Mouse (Mus musculus): ENCODE results near the gene Tcerg1l. TPM values are rescaled to one million over a fixed set of nuclear protein-coding genes. Genes with fewer than 3 reads are reported as not detected.

Tcerg1l gene
- polyA plus RNA-seq, 1 experiment from 2014 or later: 0.44 TPM

- ATAC-seq (replicated peaks; ENCODE audit: insufficient number of reproducible peaks, low FRiP score, low TSS enrichment): no peak
- no peak overlapping the region for H3K27ac ChIP-seq (ENCODE audit: low read depth, low read length)
- H3K27me3 ChIP-seq (ENCODE audit: control insufficient read depth, insufficient read depth, low read length): peaks cover 45% of the 10 kb centered on the region
- H3K4me3 ChIP-seq (ENCODE audit: low read depth, low read length): no peak overlapping the region
- H3K4me1 ChIP-seq (ENCODE audit: control insufficient read depth, insufficient read depth, low read length): peaks cover 5% of the 10 kb centered on the region; the same call in 1 of the 2 replicates
- no peaks in the 10 kb centered on the region for H3K9me3 ChIP-seq (replicated peaks; ENCODE audit: control insufficient read depth, low read length)
- no peak overlapping the region for H3K4me2 ChIP-seq
- no peaks in the 10 kb centered on the region for H3K36me3 ChIP-seq (ENCODE audit: control insufficient read depth, insufficient read depth, low read length)
- 80% methylated on average over 8 of the region's 8 CpGs for WGBS (ENCODE audit: insufficient replicate concordance)
- no peak overlapping the region for H3K9ac ChIP-seq (ENCODE audit: low read depth, low read length)
Observed at GRCm38 (mm10) chr7:138400506-138401272, 3.2 kb upstream of the Tcerg1l start.

- Histone ChIP-seq H3K36me3 (ENCODE audit: control insufficient read depth, insufficient read depth, low read length) (no peaks in the 10 kb centered on the region), H3K27ac (ENCODE audit: low read depth, low read length) (no peak overlapping the region), H3K9me3 (replicated peaks; ENCODE audit: control insufficient read depth, low read length) (no peaks in the 10 kb centered on the region), H3K9ac (ENCODE audit: low read depth, low read length) (no peak overlapping the region), H3K27me3 (ENCODE audit: control insufficient read depth, insufficient read depth, low read length) (peaks cover 50% of the 10 kb centered on the region), H3K4me1 (ENCODE audit: control insufficient read depth, insufficient read depth, low read length) (peaks cover 5% of the 10 kb centered on the region; the same call in 1 of the 2 replicates), H3K4me3 (ENCODE audit: low read depth, low read length) (peak overlapping the region; percentile 54), H3K4me2 (peak overlapping the region; percentile 99)
- no peak for ATAC-seq (replicated peaks; ENCODE audit: insufficient number of reproducible peaks, low FRiP score, low TSS enrichment)
- 2% methylated on average over 21 of the region's 21 CpGs for WGBS (ENCODE audit: insufficient replicate concordance)
Observed at GRCm38 (mm10) chr7:138398182-138398793, 758 bp upstream of the Tcerg1l start.

GRCm38 (mm10) chr7:138396863-138397484, 556 bp downstream of the Tcerg1l start:
- H3K36me3 ChIP-seq (ENCODE audit: control insufficient read depth, insufficient read depth, low read length): no peaks in the 10 kb centered on the region
- H3K27me3 ChIP-seq (ENCODE audit: control insufficient read depth, insufficient read depth, low read length): peaks cover 50% of the 10 kb centered on the region
- 0 out of 2 replicates have a peak, but pooled peaks have one; percentile 14 for ATAC-seq (replicated peaks; ENCODE audit: insufficient number of reproducible peaks, low FRiP score, low TSS enrichment)
- H3K4me1 ChIP-seq (ENCODE audit: control insufficient read depth, insufficient read depth, low read length): peaks cover 5% of the 10 kb centered on the region; the same call in 1 of the 2 replicates
- peak overlapping the region; percentile 99 for H3K4me2 ChIP-seq
- no peaks in the 10 kb centered on the region for H3K9me3 ChIP-seq (replicated peaks; ENCODE audit: control insufficient read depth, low read length)
- no peak overlapping the region for H3K9ac ChIP-seq (ENCODE audit: low read depth, low read length)
- no peak overlapping the region for H3K27ac ChIP-seq (ENCODE audit: low read depth, low read length)
- whole genome bisulfite sequencing (ENCODE audit: insufficient replicate concordance): under 1% methylated on average over 41 of the region's 41 CpGs
- H3K4me3 ChIP-seq (ENCODE audit: low read depth, low read length): peak overlapping the region; percentile 54

- no peak for ATAC-seq (replicated peaks; ENCODE audit: insufficient number of reproducible peaks, low FRiP score, low TSS enrichment)
- no peak overlapping the region for H3K4me2 ChIP-seq
- peaks cover 50% of the 10 kb centered on the region for H3K27me3 ChIP-seq (ENCODE audit: control insufficient read depth, insufficient read depth, low read length)
- H3K27ac ChIP-seq (ENCODE audit: low read depth, low read length): no peak overlapping the region
- H3K36me3 ChIP-seq (ENCODE audit: control insufficient read depth, insufficient read depth, low read length): no peaks in the 10 kb centered on the region
- no peaks in the 10 kb centered on the region for H3K9me3 ChIP-seq (replicated peaks; ENCODE audit: control insufficient read depth, low read length)
- no peak overlapping the region for H3K9ac ChIP-seq (ENCODE audit: low read depth, low read length)
- no peak overlapping the region for H3K4me3 ChIP-seq (ENCODE audit: low read depth, low read length)
- 31% methylated on average over 13 of the region's 13 CpGs for whole genome bisulfite sequencing (ENCODE audit: insufficient replicate concordance)
- H3K4me1 ChIP-seq (ENCODE audit: control insufficient read depth, insufficient read depth, low read length): peaks cover 5% of the 10 kb centered on the region; the same call in 1 of the 2 replicates
Observed at GRCm38 (mm10) chr7:138396109-138396862, 1.2 kb downstream of the Tcerg1l start.

- Histone ChIP-seq H3K36me3 (ENCODE audit: control insufficient read depth, insufficient read depth, low read length) (no peaks in the 10 kb centered on the region), H3K9me3 (replicated peaks; ENCODE audit: control insufficient read depth, low read length) (no peaks in the 10 kb centered on the region), H3K27ac (ENCODE audit: low read depth, low read length) (no peak overlapping the region), H3K4me2 (no peak overlapping the region), H3K9ac (ENCODE audit: low read depth, low read length) (no peak overlapping the region), H3K4me3 (ENCODE audit: low read depth, low read length) (no peak overlapping the region), H3K27me3 (ENCODE audit: control insufficient read depth, insufficient read depth, low read length) (peaks cover 5% of the 10 kb centered on the region; the same call in 1 of the 2 replicates), H3K4me1 (ENCODE audit: control insufficient read depth, insufficient read depth, low read length) (no peaks in the 10 kb centered on the region)
- 81% methylated on average over 6 of the region's 6 CpGs for WGBS (ENCODE audit: insufficient replicate concordance)
- ATAC-seq (replicated peaks; ENCODE audit: insufficient number of reproducible peaks, low FRiP score, low TSS enrichment): no peak
Observed at GRCm38 (mm10) chr7:138389941-138390340, 7.6 kb downstream of the Tcerg1l start.

- 65% methylated on average over 3 of the region's 3 CpGs for WGBS (ENCODE audit: insufficient replicate concordance)
- Histone ChIP-seq H3K9me3 (replicated peaks; ENCODE audit: control insufficient read depth, low read length) (no peaks in the 10 kb centered on the region), H3K9ac (ENCODE audit: low read depth, low read length) (no peak overlapping the region), H3K27me3 (ENCODE audit: control insufficient read depth, insufficient read depth, low read length) (peaks cover 2% of the 10 kb centered on the region; the same call in 1 of the 2 replicates), H3K4me3 (ENCODE audit: low read depth, low read length) (no peak overlapping the region), H3K4me2 (no peak overlapping the region), H3K36me3 (ENCODE audit: control insufficient read depth, insufficient read depth, low read length) (no peaks in the 10 kb centered on the region), H3K4me1 (ENCODE audit: control insufficient read depth, insufficient read depth, low read length) (no peaks in the 10 kb centered on the region), H3K27ac (ENCODE audit: low read depth, low read length) (no peak overlapping the region)
- ATAC-seq (replicated peaks; ENCODE audit: insufficient number of reproducible peaks, low FRiP score, low TSS enrichment): no peak
Observed at GRCm38 (mm10) chr7:138389071-138389470, 8.5 kb downstream of the Tcerg1l start.

- Histone ChIP-seq H3K9me3 (replicated peaks; ENCODE audit: control insufficient read depth, low read length) (no peaks in the 10 kb centered on the region), H3K9ac (ENCODE audit: low read depth, low read length) (no peak overlapping the region), H3K36me3 (ENCODE audit: control insufficient read depth, insufficient read depth, low read length) (no peaks in the 10 kb centered on the region), H3K27me3 (ENCODE audit: control insufficient read depth, insufficient read depth, low read length) (no peaks in the 10 kb centered on the region), H3K27ac (ENCODE audit: low read depth, low read length) (no peak overlapping the region), H3K4me3 (ENCODE audit: low read depth, low read length) (no peak overlapping the region), H3K4me2 (no peak overlapping the region), H3K4me1 (ENCODE audit: control insufficient read depth, insufficient read depth, low read length) (no peaks in the 10 kb centered on the region)
- 79% methylated on average over 3 of the region's 3 CpGs for WGBS (ENCODE audit: insufficient replicate concordance)
- ATAC-seq (replicated peaks; ENCODE audit: insufficient number of reproducible peaks, low FRiP score, low TSS enrichment): no peak
Observed at GRCm38 (mm10) chr7:138379221-138379620, 18.3 kb downstream of the Tcerg1l start.

GRCm38 (mm10) chr7:138378546-138378945, 19.0 kb downstream of the Tcerg1l start:
- Histone ChIP-seq H3K9ac (ENCODE audit: low read depth, low read length) (no peak overlapping the region), H3K27ac (ENCODE audit: low read depth, low read length) (no peak overlapping the region), H3K4me3 (ENCODE audit: low read depth, low read length) (no peak overlapping the region), H3K4me1 (ENCODE audit: control insufficient read depth, insufficient read depth, low read length) (no peaks in the 10 kb centered on the region), H3K4me2 (no peak overlapping the region), H3K36me3 (ENCODE audit: control insufficient read depth, insufficient read depth, low read length) (no peaks in the 10 kb centered on the region), H3K27me3 (ENCODE audit: control insufficient read depth, insufficient read depth, low read length) (no peaks in the 10 kb centered on the region), H3K9me3 (replicated peaks; ENCODE audit: control insufficient read depth, low read length) (no peaks in the 10 kb centered on the region)
- WGBS (ENCODE audit: insufficient replicate concordance): 81% methylated on average over 4 of the region's 4 CpGs
- no peak for ATAC-seq (replicated peaks; ENCODE audit: insufficient number of reproducible peaks, low FRiP score, low TSS enrichment)
